Mouse (Mus musculus) G1E (cell line): ENCODE data around the gene Kremen1. TPM values are rescaled to one million over a fixed set of nuclear protein-coding genes. Genes with fewer than 3 reads are reported as not detected.

Source experiments
- ATAC-seq: 2 replicates; pipeline ENCODE4 v1.8.0; 2016; ENCODE audit warnings: mild to moderate bottlenecking; ENCODE audit not compliant: insufficient number of reproducible peaks, poor library complexity, low FRiP score, severe bottlenecking; ENCODE audit errors: extremely low read depth
- DNase-seq: peaks from one replicate; pipeline ENCODE4 v3.0.0; 2012; ENCODE audit warnings: low spot score
- H3K27me3 ChIP-seq: 2 replicates; pipeline ENCODE4 v1.6.1; 2012; ENCODE audit warnings: mild to moderate bottlenecking, low read length, inconsistent platforms; ENCODE audit not compliant: insufficient read depth
- H3K36me3 ChIP-seq: replicated peaks from 2 replicates; pipeline ENCODE3; 2012; ENCODE audit warnings: mild to moderate bottlenecking, inconsistent platforms
- H3K4me1 ChIP-seq: 2 replicates; pipeline ENCODE4 v1.6.1; 2012; ENCODE audit warnings: low read depth, low read length, inconsistent platforms, mixed read lengths; ENCODE audit not compliant: insufficient read depth
- H3K4me3 ChIP-seq: 2 replicates; pipeline ENCODE4 v1.5.1; 2012; ENCODE audit warnings: low read depth, mild to moderate bottlenecking, inconsistent platforms, low read length, moderate library complexity, mixed read lengths
- H3K9me3 ChIP-seq: replicated peaks from 2 replicates; pipeline ENCODE4 v1.6.1; 2012; ENCODE audit warnings: inconsistent platforms
- CTCF ChIP-seq: IDR thresholded peaks from 2 replicates; pipeline ENCODE4 v1.5.1; 2012; ENCODE audit warnings: low read depth, low read length, inconsistent platforms, mixed read lengths
- GATA1 ChIP-seq: IDR thresholded peaks from 2 replicates; pipeline ENCODE4 v1.6.1; 2012; ENCODE audit warnings: borderline replicate concordance, low read length, inconsistent platforms, mixed read lengths
- GATA2 ChIP-seq: IDR thresholded peaks from 2 replicates; pipeline ENCODE4 v1.6.1; 2012; ENCODE audit warnings: low read depth, low read length, inconsistent platforms, borderline replicate concordance
- POLR2AphosphoS5 ChIP-seq: IDR thresholded peaks from 2 replicates; pipeline ENCODE4 v1.6.1; 2012; ENCODE audit warnings: low read depth, low read length, inconsistent platforms; ENCODE audit not compliant: insufficient replicate concordance
- TAL1 ChIP-seq: conservative IDR thresholded peaks from 2 replicates; pipeline ENCODE4 v1.6.1; 2012; ENCODE audit warnings: low read depth, low read length, inconsistent platforms, mixed read lengths
- polyA plus RNA-seq: library from polyadenylated mRNA; stranded (reverse); fragments of >175 nt; gene quantifications from 2 replicates; pipeline ENCODE4 v1.2.3, GENCODE M21; 2012
- total RNA-seq, 2 experiments: library from RNA; stranded (forward) in 1 of 2; stranded (reverse) in 1 of 2; fragments of 200-1000 nt in 1 of 2; fragments of >200 nt in 1 of 2; fragmentation: Nextera tagmentation in 1 of 2; gene quantifications; 2 replicates each; pipeline ENCODE4 v1.2.3; 2014 to 2017

The Kremen1 gene
- total and polyA plus RNA-seq, 3 experiments: 2.8 to 3.4 (median 3.0) TPM

- H3K4me1 ChIP-seq: no peaks in the 10 kb centered on the region
- H3K9me3 ChIP-seq: no peaks in the 10 kb centered on the region
- DNase-seq (no peak), ATAC-seq (no peak)
- H3K27me3 ChIP-seq: peaks cover 22% of the 10 kb centered on the region
- H3K36me3 ChIP-seq: peaks cover 3% of the 10 kb centered on the region
- H3K4me3 ChIP-seq: no peak overlapping the region
- no peak for TF ChIP-seq POLR2AphosphoS5
- TF ChIP-seq CTCF: no peak
- no peak for TF ChIP-seq TAL1
- no peak for TF ChIP-seq GATA1
- no peak for TF ChIP-seq GATA2
Measured at GRCm38 (mm10) chr11:5271274-5272065, 10.1 kb upstream of the Kremen1 start.

- no peak for ATAC-seq
- H3K27me3 ChIP-seq: peaks cover 26% of the 10 kb centered on the region
- no peak for DNase-seq
- no peaks in the 10 kb centered on the region for H3K9me3 ChIP-seq
- no peak for TF ChIP-seq POLR2AphosphoS5
- TF ChIP-seq GATA2: no peak
- no peak for TF ChIP-seq GATA1
- TF ChIP-seq TAL1: no peak
- no peak for TF ChIP-seq CTCF
- no peaks in the 10 kb centered on the region for H3K36me3 ChIP-seq
- no peaks in the 10 kb centered on the region for H3K4me1 ChIP-seq
- no peak overlapping the region for H3K4me3 ChIP-seq
Measured at GRCm38 (mm10) chr11:5269846-5270461, 8.6 kb upstream of the Kremen1 start.

- H3K4me3 ChIP-seq: no peak overlapping the region
- no peaks in the 10 kb centered on the region for H3K9me3 ChIP-seq
- no peak for TF ChIP-seq GATA2
- TF ChIP-seq TAL1: no peak
- no peak for TF ChIP-seq GATA1
- TF ChIP-seq POLR2AphosphoS5: no peak
- no peak for TF ChIP-seq CTCF
- H3K4me1 ChIP-seq: peaks cover 18% of the 10 kb centered on the region
- DNase-seq (no peak), ATAC-seq (no peak)
- H3K27me3 ChIP-seq: peaks cover 40% of the 10 kb centered on the region
- H3K36me3 ChIP-seq: no peaks in the 10 kb centered on the region
Measured at GRCm38 (mm10) chr11:5265764-5266163, 4.4 kb upstream of the Kremen1 start.

GRCm38 (mm10) chr11:5263078-5263730 lies 1.8 kb upstream of the Kremen1 start:
- DNase-seq: no peak
- ATAC-seq: no peak
- Histone ChIP-seq H3K27me3 (peaks cover 43% of the 10 kb centered on the region), H3K36me3 (no peaks in the 10 kb centered on the region), H3K4me1 (peaks cover 24% of the 10 kb centered on the region), H3K4me3 (0 out of 2 replicates have a peak overlapping the region, but pooled peaks have one; percentile 4), H3K9me3 (no peaks in the 10 kb centered on the region)
- TF ChIP-seq GATA1 (no peak), TAL1 (no peak), GATA2 (no peak), CTCF (no peak), POLR2AphosphoS5 (no peak)

GRCm38 (mm10) chr11:5260942-5261459 lies 357 bp downstream of the Kremen1 start:
- TF ChIP-seq GATA2: no peak
- TF ChIP-seq POLR2AphosphoS5: no peak
- H3K27me3 ChIP-seq: peaks cover 38% of the 10 kb centered on the region
- ATAC-seq: no peak
- H3K4me3 ChIP-seq: peak overlapping the region; percentile 90
- H3K36me3 ChIP-seq: no peaks in the 10 kb centered on the region
- DNase-seq: peak; percentile 34
- H3K4me1 ChIP-seq: peaks cover 24% of the 10 kb centered on the region
- H3K9me3 ChIP-seq: no peaks in the 10 kb centered on the region

- Histone ChIP-seq H3K4me1 (peaks cover 24% of the 10 kb centered on the region), H3K9me3 (no peaks in the 10 kb centered on the region), H3K27me3 (peaks cover 38% of the 10 kb centered on the region), H3K4me3 (no peak overlapping the region), H3K36me3 (no peaks in the 10 kb centered on the region)
- DNase-seq: no peak
- ATAC-seq: no peak
- TF ChIP-seq CTCF (no peak), TAL1 (no peak), GATA2 (no peak), GATA1 (no peak)
Measured at GRCm38 (mm10) chr11:5259944-5260598, 1.3 kb downstream of the Kremen1 start.
